Mouse (Mus musculus): Measurements from ENCODE around the gene Rnf144a. TPM values are rescaled to one million over a fixed set of nuclear protein-coding genes. Genes with fewer than 3 reads are reported as not detected.
"Not testable (repeated sequence)": the region's sequence is repeated elsewhere in the genome, so short reads cannot be mapped to it uniquely, and the experiment has no call there.

Rnf144a gene
- polyA plus RNA-seq, 1 experiment = 17.7 TPM

GRCm38 (mm10) chr12:26444054-26444453, 29.0 kb upstream of the Rnf144a start:
- TF ChIP-seq POLR2A (IDR thresholded peaks at IDR 0.05; ENCODE audit: extremely low read depth, insufficient read depth, low read length) (no peak), CTCF (IDR thresholded peaks at IDR 0.05; ENCODE audit: extremely low read depth, insufficient read depth, low read length) (peak; percentile 63; the same call in 1 of the 2 replicates)
- Histone ChIP-seq H3K27ac (ENCODE audit: insufficient read depth, low read length) (no peak overlapping the region), H3K4me1 (ENCODE audit: control insufficient read depth, insufficient read depth, low read length) (no peaks in the 10 kb centered on the region), H3K4me3 (ENCODE audit: insufficient read depth, low read length) (no peak overlapping the region)

GRCm38 (mm10) chr12:26439366-26439765, 24.3 kb upstream of the Rnf144a start:
- no peak overlapping the region for H3K27ac ChIP-seq (ENCODE audit: insufficient read depth, low read length)
- no peak overlapping the region for H3K4me3 ChIP-seq (ENCODE audit: insufficient read depth, low read length)
- TF ChIP-seq CTCF (IDR thresholded peaks at IDR 0.05; ENCODE audit: extremely low read depth, insufficient read depth, low read length) (no peak), POLR2A (IDR thresholded peaks at IDR 0.05; ENCODE audit: extremely low read depth, insufficient read depth, low read length) (no peak)
- H3K4me1 ChIP-seq (ENCODE audit: control insufficient read depth, insufficient read depth, low read length) = no peaks in the 10 kb centered on the region

GRCm38 (mm10) chr12:26437950-26438349, 22.9 kb upstream of the Rnf144a start:
- Histone ChIP-seq H3K4me3 (ENCODE audit: insufficient read depth, low read length) (no peak overlapping the region), H3K4me1 (ENCODE audit: control insufficient read depth, insufficient read depth, low read length) (no peaks in the 10 kb centered on the region), H3K27ac (ENCODE audit: insufficient read depth, low read length) (no peak overlapping the region)
- no peak for TF ChIP-seq CTCF (IDR thresholded peaks at IDR 0.05; ENCODE audit: extremely low read depth, insufficient read depth, low read length)
- TF ChIP-seq POLR2A (IDR thresholded peaks at IDR 0.05; ENCODE audit: extremely low read depth, insufficient read depth, low read length) = no peak

- no peak overlapping the region for H3K4me3 ChIP-seq (ENCODE audit: insufficient read depth, low read length)
- TF ChIP-seq CTCF (IDR thresholded peaks at IDR 0.05; ENCODE audit: extremely low read depth, insufficient read depth, low read length) (no peak), POLR2A (IDR thresholded peaks at IDR 0.05; ENCODE audit: extremely low read depth, insufficient read depth, low read length) (no peak)
- H3K27ac ChIP-seq (ENCODE audit: insufficient read depth, low read length) = no peak overlapping the region
- H3K4me1 ChIP-seq (ENCODE audit: control insufficient read depth, insufficient read depth, low read length) = no peaks in the 10 kb centered on the region
These were observed 21.3 kb upstream of the Rnf144a start for GRCm38 (mm10) chr12:26436334-26436733.

- H3K4me3 ChIP-seq (ENCODE audit: insufficient read depth, low read length); H3K27ac ChIP-seq (ENCODE audit: insufficient read depth, low read length); H3K4me1 ChIP-seq (ENCODE audit: control insufficient read depth, insufficient read depth, low read length): not testable (repeated sequence)
These were observed 13.7 kb upstream of the Rnf144a start for GRCm38 (mm10) chr12:26428771-26429170.

GRCm38 (mm10) chr12:26424841-26425240, 9.8 kb upstream of the Rnf144a start:
- TF ChIP-seq POLR2A (IDR thresholded peaks at IDR 0.05; ENCODE audit: extremely low read depth, insufficient read depth, low read length) (no peak), CTCF (IDR thresholded peaks at IDR 0.05; ENCODE audit: extremely low read depth, insufficient read depth, low read length) (no peak)
- H3K4me1 ChIP-seq (ENCODE audit: control insufficient read depth, insufficient read depth, low read length) = no peaks in the 10 kb centered on the region
- no peak overlapping the region for H3K27ac ChIP-seq (ENCODE audit: insufficient read depth, low read length)
- no peak overlapping the region for H3K4me3 ChIP-seq (ENCODE audit: insufficient read depth, low read length)

GRCm38 (mm10) chr12:26418322-26418721, 3.3 kb upstream of the Rnf144a start:
- Histone ChIP-seq H3K4me1 (ENCODE audit: control insufficient read depth, insufficient read depth, low read length) (peaks cover 1% of the 10 kb centered on the region; the same call in 1 of the 2 replicates), H3K4me3 (ENCODE audit: insufficient read depth, low read length) (no peak overlapping the region), H3K27ac (ENCODE audit: insufficient read depth, low read length) (no peak overlapping the region)
- TF ChIP-seq CTCF (IDR thresholded peaks at IDR 0.05; ENCODE audit: extremely low read depth, insufficient read depth, low read length) (no peak), POLR2A (IDR thresholded peaks at IDR 0.05; ENCODE audit: extremely low read depth, insufficient read depth, low read length) (no peak)

- Histone ChIP-seq H3K27ac (ENCODE audit: insufficient read depth, low read length) (peak overlapping the region; percentile 62), H3K4me3 (ENCODE audit: insufficient read depth, low read length) (no peak overlapping the region), H3K4me1 (ENCODE audit: control insufficient read depth, insufficient read depth, low read length) (peaks cover 5% of the 10 kb centered on the region)
- TF ChIP-seq CTCF (IDR thresholded peaks at IDR 0.05; ENCODE audit: extremely low read depth, insufficient read depth, low read length) = no peak
- no peak for TF ChIP-seq POLR2A (IDR thresholded peaks at IDR 0.05; ENCODE audit: extremely low read depth, insufficient read depth, low read length)
These were observed 1.7 kb upstream of the Rnf144a start for GRCm38 (mm10) chr12:26416636-26417295.

GRCm38 (mm10) chr12:26414451-26415103, 477 bp downstream of the Rnf144a start:
- TF ChIP-seq CTCF (IDR thresholded peaks at IDR 0.05; ENCODE audit: extremely low read depth, insufficient read depth, low read length) = no peak
- peak overlapping the region; percentile 94 for H3K4me3 ChIP-seq (ENCODE audit: insufficient read depth, low read length)
- peaks cover 5% of the 10 kb centered on the region for H3K4me1 ChIP-seq (ENCODE audit: control insufficient read depth, insufficient read depth, low read length)
- H3K27ac ChIP-seq (ENCODE audit: insufficient read depth, low read length) = peak overlapping the region; percentile 92

GRCm38 (mm10) chr12:26413961-26414411, 1.1 kb downstream of the Rnf144a start:
- Histone ChIP-seq H3K4me3 (ENCODE audit: insufficient read depth, low read length) (peak overlapping the region; percentile 94), H3K27ac (ENCODE audit: insufficient read depth, low read length) (no peak overlapping the region), H3K4me1 (ENCODE audit: control insufficient read depth, insufficient read depth, low read length) (peaks cover 5% of the 10 kb centered on the region)
- TF ChIP-seq CTCF (IDR thresholded peaks at IDR 0.05; ENCODE audit: extremely low read depth, insufficient read depth, low read length) (no peak), POLR2A (IDR thresholded peaks at IDR 0.05; ENCODE audit: extremely low read depth, insufficient read depth, low read length) (no peak)
